Mouse (Mus musculus): ENCODE results near the gene Tspan14. TPM values are rescaled to one million over a fixed set of nuclear protein-coding genes. Genes with fewer than 3 reads are reported as not detected.

The Tspan14 gene
- 82.2 and 94.2 TPM in 2 replicates for polyA plus RNA-seq (2012; rRNA removed)

DNA sequence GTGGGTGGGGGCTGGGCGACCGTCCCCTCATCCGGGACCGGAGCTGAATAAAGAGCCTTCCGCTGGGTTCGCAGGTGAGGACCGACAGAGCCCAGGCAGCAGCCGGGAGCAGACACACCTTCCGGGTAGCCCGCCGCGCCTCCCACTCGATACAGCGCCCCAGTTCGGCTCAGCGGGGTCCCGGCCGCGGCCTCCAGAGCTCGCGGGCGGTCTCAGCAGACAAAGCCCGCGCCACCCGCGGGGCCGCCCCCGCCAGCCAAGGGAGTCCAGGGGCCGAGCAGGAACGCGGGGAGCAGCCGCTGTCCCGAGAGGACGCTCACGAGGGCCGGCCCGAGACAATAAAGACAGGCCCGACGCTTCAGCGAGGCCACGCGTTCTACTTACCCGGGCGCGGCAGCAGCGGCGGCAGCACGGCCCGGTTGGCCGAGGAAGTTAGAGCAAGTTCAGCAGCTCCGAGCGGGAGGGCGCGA, at the start of gene Tspan14:
Gene Tspan14 (minus strand): TSS at position 416 of the 470 bp plus-strand sequence.
- H3K4me1 ChIP-seq (ENCODE audit: control insufficient read depth, insufficient read depth, low read length) = peaks cover 22% of the 10 kb centered on the region
- H3K4me3 ChIP-seq (replicated peaks; ENCODE audit: extremely low read depth, low read depth, low read length) = peak within 1 kb of the TSS; percentile 86
- under 1% methylated on average over 52 of the region's 54 CpGs for WGBS
- TF ChIP-seq CTCF (IDR thresholded peaks at IDR 0.05; ENCODE audit: insufficient read depth, low read length) (no peak), POLR2A (IDR thresholded peaks at IDR 0.05; ENCODE audit: borderline replicate concordance, extremely low read depth, low read depth, low read length) (peak; percentile 75; the same call in 1 of the 2 replicates)
- DNase-seq = no peak

DNA sequence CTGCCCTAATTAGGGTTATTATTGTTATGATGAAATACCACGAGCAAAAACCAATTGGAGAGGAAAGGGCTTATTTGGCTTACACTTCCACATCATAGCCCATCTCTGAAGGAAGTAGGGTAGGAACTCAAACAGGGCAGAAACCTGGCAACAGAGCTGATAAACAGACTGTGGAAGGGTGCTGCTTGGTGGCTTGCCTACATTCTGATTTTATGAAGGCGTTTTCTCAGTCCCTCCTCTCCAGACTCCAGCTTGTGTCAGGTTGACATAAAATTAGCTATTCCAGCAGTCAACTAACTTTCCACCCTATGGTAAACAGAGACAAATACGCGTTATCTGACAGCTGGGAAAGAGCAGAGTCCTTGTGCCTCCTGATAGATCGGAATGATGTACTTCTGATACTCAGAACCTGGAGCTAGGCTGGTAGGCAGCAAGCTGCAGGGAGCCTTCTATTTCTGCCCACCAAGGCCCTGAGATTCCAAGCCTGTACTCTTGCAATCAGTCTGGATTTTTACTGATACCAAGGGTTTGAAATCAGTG, 48.2 kb upstream of the Tspan14 start:
- no peak for DNase-seq
- TF ChIP-seq POLR2A (IDR thresholded peaks at IDR 0.05; ENCODE audit: borderline replicate concordance, extremely low read depth, low read depth, low read length) (no peak), CTCF (IDR thresholded peaks at IDR 0.05; ENCODE audit: insufficient read depth, low read length) (no peak)
- Histone ChIP-seq H3K4me3 (replicated peaks; ENCODE audit: extremely low read depth, low read depth, low read length) (no peak overlapping the region), H3K4me1 (ENCODE audit: control insufficient read depth, insufficient read depth, low read length) (peaks cover 2% of the 10 kb centered on the region; the same call in 1 of the 2 replicates)
- WGBS = 60% methylated on average over 5 of the region's 5 CpGs

- H3K4me3 ChIP-seq (replicated peaks; ENCODE audit: extremely low read depth, low read depth, low read length) = peak within 1 kb of the TSS; percentile 72
- TF ChIP-seq CTCF (IDR thresholded peaks at IDR 0.05; ENCODE audit: insufficient read depth, low read length) (no peak), POLR2A (IDR thresholded peaks at IDR 0.05; ENCODE audit: borderline replicate concordance, extremely low read depth, low read depth, low read length) (peak; percentile 60; the same call in 1 of the 2 replicates)
- DNase-seq = peak; percentile 85
- WGBS = 4% methylated on average over 32 of the region's 32 CpGs
- peaks cover 2% of the 10 kb centered on the region; the same call in 1 of the 2 replicates for H3K4me1 ChIP-seq (ENCODE audit: control insufficient read depth, insufficient read depth, low read length)
These were observed 47.3 kb upstream of the Tspan14 start, which contains the start of gene Fam213a for GRCm38 (mm10) chr14:41013630-41014613. Gene Fam213a, minus strand, starts transcription at chr14:41013788.

DNA sequence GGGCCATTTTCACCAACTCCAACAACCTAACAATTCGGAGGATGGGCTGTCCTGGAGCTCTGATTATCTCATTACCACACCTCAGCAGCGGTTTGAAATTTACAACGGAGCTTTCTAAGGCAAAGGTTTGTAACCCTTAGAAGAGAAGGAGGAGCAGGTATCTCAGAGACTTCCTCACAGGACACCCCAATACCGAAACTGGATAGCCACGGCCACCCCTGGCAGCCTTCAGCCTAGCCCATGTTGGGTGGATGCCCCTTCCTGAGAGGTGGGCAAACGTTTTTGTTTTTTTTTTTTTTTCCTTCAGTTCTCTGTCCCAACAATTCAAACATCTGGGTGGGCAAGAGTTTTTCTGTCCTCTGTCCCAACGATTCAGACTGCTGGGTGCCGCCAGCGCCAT, 46.5 kb upstream of the Tspan14 start:
- peaks cover 2% of the 10 kb centered on the region; the same call in 1 of the 2 replicates for H3K4me1 ChIP-seq (ENCODE audit: control insufficient read depth, insufficient read depth, low read length)
- 12% methylated on average over 9 of the region's 9 CpGs for WGBS
- no peak for DNase-seq
- peak overlapping the region; percentile 72 for H3K4me3 ChIP-seq (replicated peaks; ENCODE audit: extremely low read depth, low read depth, low read length)
- TF ChIP-seq CTCF (IDR thresholded peaks at IDR 0.05; ENCODE audit: insufficient read depth, low read length) (no peak), POLR2A (IDR thresholded peaks at IDR 0.05; ENCODE audit: borderline replicate concordance, extremely low read depth, low read depth, low read length) (no peak)

GRCm38 (mm10) chr14:41011916-41012315, 45.3 kb upstream of the Tspan14 start:
- Histone ChIP-seq H3K4me1 (ENCODE audit: control insufficient read depth, insufficient read depth, low read length) (no peaks in the 10 kb centered on the region; the same call in 1 of the 2 replicates), H3K4me3 (replicated peaks; ENCODE audit: extremely low read depth, low read depth, low read length) (no peak overlapping the region)
- DNase-seq = no peak
- WGBS = 76% methylated on average over 3 of the region's 3 CpGs
- TF ChIP-seq CTCF (IDR thresholded peaks at IDR 0.05; ENCODE audit: insufficient read depth, low read length) (no peak), POLR2A (IDR thresholded peaks at IDR 0.05; ENCODE audit: borderline replicate concordance, extremely low read depth, low read depth, low read length) (no peak)

DNA sequence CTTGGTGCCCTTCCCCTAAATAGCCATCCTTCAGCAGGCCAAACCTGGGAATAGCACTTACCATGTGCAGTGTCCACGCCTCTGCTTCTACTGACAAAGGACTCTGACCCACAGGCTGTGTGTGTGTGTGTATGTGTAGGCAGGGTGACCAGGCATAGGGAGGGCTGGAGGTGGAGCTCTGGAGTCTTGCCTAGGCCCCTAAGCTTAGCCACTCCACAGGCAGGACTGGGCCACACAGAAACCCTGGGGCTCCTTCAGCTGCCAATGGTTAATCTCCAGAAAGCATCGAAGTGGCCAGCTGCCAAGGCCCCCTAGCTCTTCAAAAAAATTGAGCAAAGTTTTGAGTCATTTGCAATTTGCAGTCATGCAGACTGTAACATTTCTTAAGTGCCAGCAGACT, 41.5 kb upstream of the Tspan14 start:
- WGBS = 32% methylated on average over 2 of the region's 2 CpGs
- DNase-seq = no peak

GRCm38 (mm10) chr14:41007641-41008040, 41.0 kb upstream of the Tspan14 start:
- WGBS = 31% methylated on average over 5 of the region's 5 CpGs

More for the DNA sequence above, 41.5 kb upstream of the Tspan14 start:
- TF ChIP-seq POLR2A (IDR thresholded peaks at IDR 0.05; ENCODE audit: borderline replicate concordance, extremely low read depth, low read depth, low read length) (no peak), CTCF (IDR thresholded peaks at IDR 0.05; ENCODE audit: insufficient read depth, low read length) (no peak)
- H3K4me3 ChIP-seq (replicated peaks; ENCODE audit: extremely low read depth, low read depth, low read length) = no peak overlapping the region
- no peaks in the 10 kb centered on the region for H3K4me1 ChIP-seq (ENCODE audit: control insufficient read depth, insufficient read depth, low read length)

GRCm38 (mm10) chr14:41006899-41007298, 40.3 kb upstream of the Tspan14 start:
- WGBS = 62% methylated on average over 3 of the region's 3 CpGs
- DNase-seq = no peak
- Histone ChIP-seq H3K4me1 (ENCODE audit: control insufficient read depth, insufficient read depth, low read length) (no peaks in the 10 kb centered on the region), H3K4me3 (replicated peaks; ENCODE audit: extremely low read depth, low read depth, low read length) (no peak overlapping the region)
- no peak for TF ChIP-seq CTCF (IDR thresholded peaks at IDR 0.05; ENCODE audit: insufficient read depth, low read length)

More at GRCm38 (mm10) chr14:41007641-41008040, 41.0 kb upstream of the Tspan14 start:
- no peak for DNase-seq
- TF ChIP-seq POLR2A (IDR thresholded peaks at IDR 0.05; ENCODE audit: borderline replicate concordance, extremely low read depth, low read depth, low read length) = no peak
- no peak for TF ChIP-seq CTCF (IDR thresholded peaks at IDR 0.05; ENCODE audit: insufficient read depth, low read length)
- no peaks in the 10 kb centered on the region for H3K4me1 ChIP-seq (ENCODE audit: control insufficient read depth, insufficient read depth, low read length)
- H3K4me3 ChIP-seq (replicated peaks; ENCODE audit: extremely low read depth, low read depth, low read length) = no peak overlapping the region

- TF ChIP-seq POLR2A (IDR thresholded peaks at IDR 0.05; ENCODE audit: borderline replicate concordance, extremely low read depth, low read depth, low read length) (no peak), CTCF (IDR thresholded peaks at IDR 0.05; ENCODE audit: insufficient read depth, low read length) (no peak)
- no peaks in the 10 kb centered on the region for H3K4me1 ChIP-seq (ENCODE audit: control insufficient read depth, insufficient read depth, low read length)
- H3K4me3 ChIP-seq (replicated peaks; ENCODE audit: extremely low read depth, low read depth, low read length) = no peak overlapping the region
- 80% methylated on average over 10 of the region's 10 CpGs for WGBS
- DNase-seq = no peak
These were observed 39.7 kb upstream of the Tspan14 start for GRCm38 (mm10) chr14:41006263-41006662.

Measured in lung, adult 2 months (tissue).